Mouse (Mus musculus): ENCODE results near the gene Sdk2. TPM values are rescaled to one million over a fixed set of nuclear protein-coding genes. Genes with fewer than 3 reads are reported as not detected.

Gene Sdk2
- total and polyA plus RNA-seq, 3 experiments = 1.1 to 3.5 (median 2.9) TPM

DNA sequence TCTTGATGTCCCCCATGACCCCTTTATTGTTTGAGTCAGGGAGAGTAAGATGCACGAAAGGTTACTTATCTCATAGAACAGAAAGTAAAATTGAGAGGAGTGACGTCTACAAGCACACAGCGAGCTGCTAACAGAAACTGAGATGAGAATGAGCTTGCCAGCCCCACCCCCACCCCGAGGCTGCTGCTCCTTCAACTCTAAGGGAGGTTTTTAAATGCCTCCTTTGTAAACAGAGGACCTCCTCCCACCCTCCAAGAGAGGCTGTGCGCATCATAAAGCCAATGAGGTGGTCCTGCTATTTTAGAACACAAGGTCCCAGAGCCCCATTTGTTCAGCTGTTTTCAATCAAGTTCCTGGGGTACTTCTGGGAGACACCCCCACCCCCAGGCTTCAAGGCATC, 303.4 kb downstream of the Sdk2 start:
- DNase-seq = no peak

DNA sequence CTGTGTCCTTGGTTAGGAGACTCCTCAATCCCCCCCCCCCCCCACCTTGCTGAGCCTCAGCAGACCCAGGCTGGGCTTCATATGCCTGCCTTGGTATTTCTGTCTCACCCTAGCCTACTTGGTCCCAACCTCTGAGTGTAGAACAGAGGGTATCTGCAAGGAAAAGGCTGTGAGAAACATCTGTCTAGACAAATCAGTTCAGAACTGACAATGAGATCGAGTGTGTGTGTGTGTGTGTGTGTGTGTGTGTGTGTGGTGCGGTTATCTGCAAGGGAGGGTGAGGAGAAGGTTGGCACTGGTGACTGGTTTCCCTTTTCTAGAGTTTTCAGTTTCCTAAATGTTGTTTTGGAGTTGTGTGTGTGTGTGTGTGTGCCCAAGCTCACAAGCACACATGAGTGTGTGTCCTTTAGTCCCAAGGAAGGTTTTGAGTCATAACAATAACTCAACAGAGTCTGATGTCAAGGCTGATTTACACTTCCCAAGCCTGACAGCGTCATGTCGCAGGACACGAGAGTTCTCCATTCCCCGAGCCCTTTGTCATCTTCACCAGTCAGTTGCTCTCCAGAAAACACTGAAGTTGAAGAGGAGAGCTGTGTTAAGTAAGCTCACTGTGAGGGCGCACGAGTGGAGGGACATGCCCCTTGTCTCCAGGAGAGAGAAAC, 304.6 kb downstream of the Sdk2 start:
- peak; percentile 61 for DNase-seq

DNA sequence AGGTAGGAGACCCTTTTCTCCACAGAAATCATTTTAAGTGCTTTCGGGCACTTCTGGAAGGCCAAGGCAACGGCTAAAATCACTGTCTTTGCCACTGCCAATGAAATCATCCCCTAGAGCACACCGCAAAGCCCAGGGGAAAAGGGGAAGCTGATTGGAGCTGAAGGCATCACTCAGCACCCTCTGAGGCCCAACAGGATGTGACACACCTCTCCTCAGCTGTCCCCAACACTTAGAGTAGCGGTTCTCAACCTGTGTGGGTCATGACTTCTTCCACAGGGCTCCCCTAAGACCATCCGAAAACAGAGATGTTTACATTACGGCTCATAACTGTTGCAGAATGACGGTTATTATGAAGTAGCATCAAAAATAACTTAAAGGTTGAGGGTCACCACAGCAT, 305.2 kb downstream of the Sdk2 start:
- DNase-seq = peak; percentile 3

DNA sequence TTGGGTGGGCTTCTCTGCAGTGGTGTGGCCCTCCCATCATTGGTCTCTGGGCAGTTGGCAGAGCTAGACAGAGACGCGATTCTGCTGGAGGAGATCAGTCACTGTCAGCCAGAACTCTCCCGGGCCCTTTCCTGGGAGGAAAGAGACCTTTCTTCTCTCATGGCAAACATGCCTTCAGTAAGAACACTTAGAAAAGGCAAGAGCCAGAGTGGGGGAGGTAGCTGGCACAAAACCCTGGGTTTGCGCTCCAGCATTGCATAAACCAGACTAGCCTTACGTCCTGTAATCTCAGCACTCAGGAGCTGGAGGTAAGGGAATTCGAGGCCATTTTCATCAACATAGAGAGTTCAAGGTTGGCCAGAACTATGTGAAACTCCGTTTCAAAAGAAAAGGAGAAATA, 306.4 kb downstream of the Sdk2 start:
- DNase-seq = peak; percentile 84

DNA sequence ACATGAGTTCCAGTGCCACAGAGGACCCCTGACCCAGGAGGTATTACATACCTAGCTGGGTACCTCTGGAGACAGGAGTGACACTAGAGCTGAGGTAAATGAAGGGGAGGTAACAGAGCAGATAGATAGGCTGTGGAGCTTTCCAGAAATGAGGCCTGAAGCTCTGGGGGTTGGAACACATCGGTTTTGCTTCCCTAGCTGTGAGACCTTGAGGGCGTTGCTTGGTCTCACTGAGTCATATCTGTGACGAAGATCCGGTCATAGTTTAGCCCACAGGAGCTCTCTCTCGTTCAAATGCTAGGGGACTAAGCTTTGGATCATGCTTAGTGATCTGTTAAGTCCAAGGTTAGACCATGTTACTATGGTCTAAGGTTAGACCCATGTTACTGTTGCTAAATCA, 308.0 kb downstream of the Sdk2 start:
- DNase-seq = no peak

DNA sequence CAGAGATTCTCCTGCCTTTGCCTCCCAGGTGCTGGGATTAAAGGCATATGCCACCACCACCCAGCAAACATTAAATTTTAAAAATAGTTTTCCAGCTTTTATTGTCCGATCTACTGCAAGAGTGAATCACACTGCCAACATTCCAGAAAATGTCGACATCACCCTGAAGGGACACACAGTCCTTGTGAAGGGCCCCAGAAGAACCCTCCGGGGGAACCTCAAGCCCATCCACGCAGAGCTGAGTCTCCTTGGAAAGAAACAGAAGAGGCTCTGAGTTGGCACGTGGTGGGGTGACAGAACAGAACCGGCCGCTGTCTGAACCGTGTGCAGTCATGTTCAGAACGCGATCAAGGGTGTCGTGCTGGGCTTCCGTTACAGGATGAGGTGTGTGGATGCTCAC, 310.3 kb downstream of the Sdk2 start:
- no peak for DNase-seq

DNA sequence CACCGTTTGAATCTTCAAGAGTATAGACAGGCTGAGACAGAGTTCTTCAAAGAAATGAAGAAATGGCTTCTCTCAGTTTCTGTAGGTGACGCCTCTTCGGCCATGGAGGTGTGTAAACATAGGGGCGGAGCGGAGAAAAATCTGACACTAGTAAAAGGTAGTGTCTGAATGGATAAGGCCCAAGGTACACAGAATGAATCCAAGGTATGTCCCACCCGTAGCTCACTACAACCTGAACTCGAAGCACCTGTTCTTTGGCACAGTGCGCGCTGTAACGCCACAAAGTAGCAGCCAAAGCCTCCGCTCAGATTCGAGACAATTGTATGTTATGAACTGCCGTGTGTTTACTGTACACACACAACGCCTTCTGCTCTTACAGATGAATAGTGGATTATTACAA, 311.0 kb downstream of the Sdk2 start:
- DNase-seq = no peak

DNA sequence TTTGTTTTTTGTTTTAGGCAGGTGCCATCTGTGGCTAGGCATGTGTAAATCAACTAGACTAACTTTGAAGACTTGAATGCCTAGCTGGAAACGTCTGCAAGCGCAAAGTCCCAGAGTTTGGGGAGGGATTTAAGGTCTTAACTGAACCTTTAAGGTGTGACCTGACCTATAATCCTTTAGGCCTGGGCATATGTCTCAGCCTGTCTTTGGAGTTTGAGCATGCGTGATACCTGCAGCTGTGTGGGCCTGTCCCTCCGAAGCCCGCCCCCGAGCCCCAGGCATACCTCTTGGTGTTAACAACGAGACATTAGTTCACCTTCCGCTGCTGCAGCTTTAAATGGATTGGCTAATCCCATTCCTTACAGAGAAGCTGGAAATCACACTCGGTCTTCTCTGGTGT, 312.0 kb downstream of the Sdk2 start:
- no peak for DNase-seq

DNA sequence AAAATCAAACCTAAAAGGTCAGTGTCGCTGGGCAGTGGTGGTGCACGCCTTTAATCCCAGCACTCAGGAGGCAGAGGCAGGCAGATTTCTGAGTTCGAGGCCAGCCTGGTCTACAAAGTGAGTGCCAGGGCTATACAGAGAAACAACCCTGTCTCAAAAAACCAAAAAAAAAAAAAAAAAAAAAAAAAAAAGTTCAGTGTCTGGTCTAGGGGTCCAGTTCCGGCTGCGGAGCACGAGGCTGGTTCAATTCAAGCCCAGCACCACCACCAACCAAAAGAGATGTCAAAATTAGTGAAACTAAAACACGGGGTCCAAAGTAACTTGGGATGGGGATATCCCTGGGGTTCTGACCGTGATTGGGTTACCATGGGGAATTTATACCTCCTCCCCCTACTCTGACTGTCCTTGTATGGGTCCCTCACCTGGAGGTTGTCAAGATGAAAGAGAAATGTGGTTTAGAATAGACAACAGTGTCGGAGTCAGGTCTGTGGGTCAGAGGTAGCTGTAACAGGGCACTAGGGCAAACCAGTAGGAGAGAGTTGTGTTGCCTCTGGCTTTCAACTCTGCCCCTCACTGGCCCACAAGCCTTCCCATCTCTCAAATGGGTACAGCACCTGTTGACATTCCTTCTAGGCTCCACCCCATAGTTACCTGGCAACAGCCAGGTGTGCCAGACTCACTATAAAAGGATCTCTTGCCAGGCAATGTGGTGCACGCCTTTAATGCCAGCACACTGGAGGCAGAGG, 314.0 kb downstream of the Sdk2 start:
- DNase-seq = no peak

DNA sequence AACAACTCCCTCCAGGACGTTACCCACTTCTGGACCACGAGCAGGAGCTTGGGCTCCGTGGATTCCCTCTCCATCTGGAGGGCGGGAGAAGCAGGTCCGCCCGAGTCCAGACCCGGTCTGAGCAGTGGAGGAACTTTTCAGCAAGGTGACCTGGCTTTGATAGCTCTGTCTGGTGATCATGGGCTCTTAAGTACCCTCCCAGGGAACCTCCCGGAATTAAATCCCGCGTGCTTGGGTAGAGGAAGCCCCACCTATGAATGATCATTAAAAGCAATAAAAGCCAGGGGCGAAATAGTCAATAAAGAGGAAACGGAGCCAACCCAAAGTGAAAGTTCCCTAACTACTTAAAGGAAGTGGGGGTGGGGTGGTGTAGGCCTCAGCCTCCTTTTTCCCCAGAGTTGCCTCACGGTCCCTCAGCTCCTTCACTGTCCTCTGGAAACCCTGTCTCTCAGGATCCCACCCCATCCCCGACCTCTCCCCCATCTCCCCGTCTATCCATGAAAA, 314.6 kb downstream of the Sdk2 start:
- no peak for DNase-seq

DNA sequence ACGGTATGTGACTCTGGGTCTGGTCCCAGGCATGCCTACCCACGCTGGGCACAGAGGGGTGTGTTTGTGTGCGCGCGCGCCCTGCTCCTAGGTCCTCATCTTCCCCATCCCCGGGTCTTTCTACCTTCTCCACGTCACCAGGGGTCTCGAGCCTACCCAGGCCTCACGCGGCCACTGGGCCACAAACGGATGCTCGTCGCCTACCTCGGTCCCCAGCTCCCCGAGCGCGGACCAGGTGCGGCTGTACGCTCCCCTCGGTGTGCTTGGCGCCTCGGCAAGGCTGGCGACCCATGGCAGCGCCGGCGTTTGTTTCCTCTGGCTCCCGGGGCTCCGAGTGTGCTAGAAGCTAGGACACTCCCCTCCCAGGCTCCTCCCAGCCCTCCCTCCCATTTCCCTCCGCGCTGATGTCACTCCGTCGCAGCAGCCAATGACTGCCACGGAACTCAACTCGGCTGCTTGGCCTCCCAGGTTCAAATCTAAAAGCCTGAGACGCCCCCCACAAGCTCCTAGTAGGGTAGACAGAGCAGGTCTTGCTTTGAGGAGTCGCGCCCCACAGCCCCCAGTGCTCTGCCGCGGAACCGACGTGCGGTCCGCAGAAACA, 315.3 kb downstream of the Sdk2 start, which contains the start of gene Cdc42ep4:
Gene Cdc42ep4 (minus strand): TSS at position 398 of the 601 bp plus-strand sequence.
- DNase-seq = peak; percentile 94

DNA sequence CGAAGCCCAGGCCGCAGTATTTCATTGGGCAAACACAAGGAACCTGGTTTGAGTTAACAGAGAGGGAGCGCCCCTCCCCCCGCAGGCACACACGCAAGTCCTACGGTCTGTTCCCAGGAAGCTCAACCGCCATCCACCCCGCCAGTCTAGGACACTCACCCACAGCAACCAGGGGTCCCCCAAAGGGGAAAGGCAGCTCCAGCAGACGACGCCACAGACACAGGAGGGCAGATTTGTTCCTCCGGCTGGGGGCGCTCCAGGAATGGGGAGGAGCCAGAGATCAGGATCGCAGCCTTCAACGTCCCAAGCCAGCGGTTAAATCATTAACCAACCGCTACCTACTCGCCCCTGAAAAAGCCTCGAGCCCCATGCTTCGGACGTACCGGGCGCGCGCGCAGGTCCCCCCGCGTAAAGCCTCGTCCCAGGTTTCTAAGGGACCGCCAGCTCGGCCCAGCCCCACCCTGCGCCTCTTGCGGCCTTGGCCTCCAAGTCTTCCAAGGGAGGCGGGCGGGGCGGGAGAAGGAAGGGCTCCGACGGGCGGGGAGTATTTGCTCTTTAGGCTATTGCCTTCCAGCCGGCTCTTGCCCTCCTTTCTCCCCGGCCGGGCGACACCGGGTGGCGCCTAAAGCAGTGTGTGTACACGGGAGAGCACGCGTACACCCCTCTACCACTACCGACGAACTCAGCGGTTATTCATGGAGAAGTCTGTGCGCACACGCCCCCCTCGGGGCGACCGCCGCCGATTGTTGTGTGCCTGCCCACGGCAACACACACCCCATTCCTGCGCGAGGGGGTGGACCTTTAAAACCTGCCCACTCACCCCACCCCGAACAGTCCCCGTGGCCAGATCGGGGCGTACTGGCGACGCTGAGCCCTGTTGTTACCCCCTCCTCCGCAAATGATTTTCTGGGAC, 316.0 kb downstream of the Sdk2 start:
- peak; percentile 91 for DNase-seq

DNA sequence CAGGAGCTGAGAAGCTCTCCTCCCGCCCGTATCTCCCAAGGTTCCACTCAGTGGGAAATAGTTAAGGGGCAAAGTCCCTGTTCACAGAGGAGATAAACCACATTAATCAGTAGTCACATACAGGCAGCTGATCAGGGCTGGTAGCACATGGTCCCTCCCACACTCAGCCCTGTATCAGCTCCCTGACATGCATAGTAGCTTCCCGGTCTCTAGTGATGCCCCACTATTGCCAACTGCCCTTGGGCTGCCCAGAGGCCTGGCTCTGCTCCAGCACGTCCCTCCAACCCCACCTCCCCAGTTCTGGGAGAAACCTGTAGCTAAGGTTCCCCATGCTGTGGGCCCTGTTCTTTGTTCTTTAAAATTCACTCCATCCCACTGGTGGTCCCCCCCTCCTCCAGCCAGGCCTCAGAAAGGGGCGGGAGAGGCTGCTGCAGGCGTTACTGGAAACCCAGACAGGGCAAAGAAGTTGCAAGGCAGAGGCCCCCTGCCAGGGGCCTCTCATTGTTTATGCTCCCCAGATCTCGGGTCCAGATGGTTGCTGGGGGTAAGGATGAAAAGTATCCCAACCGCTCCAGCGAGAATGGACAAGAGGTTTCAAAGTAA, 317.0 kb downstream of the Sdk2 start:
- peak; percentile 73 for DNase-seq

DNA sequence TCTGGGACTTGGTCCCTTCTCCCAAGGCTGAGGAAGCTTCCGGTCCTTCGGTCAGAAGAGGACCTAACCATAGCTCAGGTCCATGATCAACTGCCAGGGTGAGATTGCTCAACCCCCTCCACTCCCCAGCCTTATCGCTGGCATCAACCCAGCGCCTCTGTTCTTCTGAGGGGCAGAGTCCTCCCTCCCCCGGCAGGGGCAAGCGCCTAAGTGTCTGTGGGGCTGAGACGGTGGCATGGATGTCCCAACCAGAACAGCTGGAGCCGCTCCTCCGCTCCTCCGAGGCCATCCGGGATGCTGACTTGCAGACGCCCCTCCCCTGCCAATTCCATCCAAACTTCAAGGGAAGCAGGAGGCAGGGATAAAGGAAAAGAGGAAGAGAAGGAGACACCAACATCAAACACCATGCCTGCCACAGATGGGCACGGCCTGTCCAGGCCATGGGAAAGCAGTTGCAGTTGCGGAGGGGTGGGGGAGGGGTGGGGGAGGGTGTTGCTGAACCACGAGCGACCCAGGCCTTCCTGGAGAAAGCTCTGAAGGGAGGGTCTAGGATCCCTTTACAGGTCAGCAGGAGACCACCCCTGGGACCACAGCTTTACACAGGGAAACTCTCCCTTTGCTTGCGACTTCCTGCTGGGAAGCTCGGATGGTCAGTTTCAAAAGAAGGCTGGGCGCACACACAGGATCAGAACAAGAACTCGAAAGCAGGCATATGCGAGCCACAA, 317.9 kb downstream of the Sdk2 start:
- DNase-seq = peak; percentile 87

DNA sequence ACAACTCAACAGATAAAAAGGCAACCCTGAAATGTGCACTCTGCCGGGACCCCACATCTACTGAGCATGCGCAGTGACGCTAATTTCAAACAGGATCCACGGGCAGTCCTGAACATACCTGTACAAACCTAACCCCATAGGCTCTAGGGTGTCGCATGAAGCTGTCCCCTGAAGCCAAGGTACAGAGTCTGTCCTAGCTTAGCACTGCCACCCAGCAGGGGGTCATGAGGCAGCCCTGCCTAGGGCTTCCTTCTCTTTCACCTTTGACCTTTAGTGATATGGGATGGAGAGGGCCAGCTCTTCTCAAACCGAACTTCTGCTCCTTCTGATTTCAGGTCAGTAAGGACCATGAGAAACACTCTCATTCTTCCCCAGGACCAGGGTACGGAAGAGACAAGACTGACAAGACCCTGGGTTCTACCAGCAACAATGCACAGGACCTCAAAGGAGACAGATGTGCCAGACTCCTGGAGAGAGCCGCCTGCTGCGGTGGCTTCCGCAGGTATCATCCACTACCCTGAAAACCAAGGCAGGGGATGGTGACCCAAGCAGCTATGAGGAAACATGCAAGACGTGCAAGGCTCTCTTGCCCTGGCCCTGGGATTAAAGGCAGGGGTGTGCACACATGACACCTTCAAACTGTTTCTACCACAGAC, 319.0 kb downstream of the Sdk2 start:
- DNase-seq = no peak

DNA sequence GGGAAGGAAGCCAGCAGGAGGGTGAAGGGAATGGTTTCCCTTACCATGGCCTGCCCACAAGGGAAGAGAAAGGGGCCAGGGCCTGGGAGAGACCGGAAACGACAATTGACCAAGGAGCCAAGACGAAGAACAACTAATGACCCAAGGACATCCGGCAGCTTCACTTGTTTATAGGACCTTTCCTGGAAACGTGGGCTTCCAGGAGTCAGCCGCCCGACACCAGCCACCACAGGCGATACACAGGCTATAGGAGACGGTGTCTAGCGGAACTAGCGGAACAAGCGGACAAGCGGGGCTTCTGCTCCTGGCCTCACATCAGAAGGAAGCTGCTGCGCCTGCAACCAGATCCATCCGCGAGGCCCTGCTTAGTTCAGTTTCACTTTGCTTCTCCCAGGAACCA, 319.8 kb downstream of the Sdk2 start:
- DNase-seq = peak; percentile 65

DNA sequence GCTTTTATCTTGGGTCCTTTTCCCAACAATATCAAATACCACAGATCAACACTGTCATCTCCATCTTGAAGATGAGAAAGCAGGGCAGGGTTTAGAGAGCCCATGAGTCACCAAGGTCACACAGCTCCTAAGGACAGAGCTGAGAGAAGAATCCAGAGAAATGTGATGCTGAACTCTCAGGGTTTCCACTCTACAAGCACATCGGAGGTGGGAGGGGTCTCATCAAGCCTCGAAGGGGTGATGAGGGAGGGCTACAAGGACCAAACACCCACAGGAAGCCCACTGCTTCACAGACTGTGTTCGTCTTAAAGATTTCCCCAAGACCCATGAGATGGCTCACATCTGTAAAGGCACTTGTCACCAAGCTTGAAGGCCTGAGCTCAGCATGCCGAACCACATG, 320.9 kb downstream of the Sdk2 start:
- DNase-seq = peak; percentile 78

DNA sequence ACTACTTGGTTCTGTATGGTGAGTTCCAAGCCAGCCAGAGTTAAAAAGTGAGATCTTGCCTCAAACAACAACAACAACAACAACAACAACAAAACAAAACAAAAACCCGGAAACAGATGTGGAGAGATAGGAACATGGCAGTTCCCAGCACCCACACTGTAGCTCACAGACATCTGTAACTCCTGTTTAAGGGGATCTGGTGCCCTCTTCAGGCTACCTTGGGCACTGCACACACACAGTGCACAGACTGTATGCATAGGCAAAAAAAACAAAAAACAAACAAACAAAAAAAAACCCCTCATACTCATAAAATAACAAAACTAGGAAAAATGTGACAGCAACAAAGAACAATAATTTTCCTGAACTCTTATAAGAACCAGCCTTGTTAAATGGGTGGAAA, 323.8 kb downstream of the Sdk2 start:
- no peak for DNase-seq

DNA sequence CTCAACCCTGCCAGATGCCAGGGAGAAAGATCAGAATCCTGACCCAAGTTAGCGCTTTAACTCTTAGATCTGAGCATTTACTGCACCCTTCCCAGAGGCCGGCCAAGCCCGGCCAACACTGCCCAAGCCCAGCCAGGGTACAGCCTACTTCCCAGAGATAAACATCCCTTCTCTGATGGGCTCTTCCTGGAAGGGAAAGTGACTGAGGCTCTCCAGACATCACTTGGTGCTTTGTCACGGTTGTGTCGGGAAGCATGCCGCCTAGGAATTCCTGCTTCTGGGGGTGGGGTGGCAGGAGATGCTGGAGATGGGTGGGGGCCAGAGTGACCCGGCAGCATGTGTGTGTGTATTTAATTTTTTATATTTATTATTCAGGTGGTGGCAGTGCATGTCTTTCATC, 326.7 kb downstream of the Sdk2 start:
- peak; percentile 36 for DNase-seq

DNA sequence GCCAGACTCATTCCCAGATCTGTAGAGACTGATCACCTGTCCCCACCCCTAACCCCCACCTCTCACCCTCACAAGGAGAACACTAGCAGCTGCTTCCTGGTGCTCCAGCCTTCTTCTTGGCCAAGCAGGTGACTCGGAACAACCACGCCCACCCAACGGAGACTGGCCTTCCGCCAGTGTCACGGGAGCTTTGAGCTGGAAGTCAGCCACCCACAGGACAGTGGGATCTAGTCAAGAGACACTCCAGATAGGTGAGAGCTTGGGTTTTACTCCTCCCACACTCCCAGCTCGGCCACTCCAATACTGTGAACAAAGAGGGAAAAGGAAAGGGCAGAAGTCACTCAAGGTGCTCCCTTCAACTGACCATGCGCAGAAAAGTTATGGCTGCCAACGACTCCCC, 327.6 kb downstream of the Sdk2 start:
- peak; percentile 60 for DNase-seq
